Mouse (Mus musculus) frontal cortex, postnatal 25 days (tissue): ENCODE measurements around the gene Ccdc125.

Experiments
- DNase-seq, 2 experiments: peaks; one replicate each; pipeline ENCODE4 v3.0.0; 2022; ENCODE audit warnings: low spot score in 2 of 2

The Ccdc125 gene

DNA sequence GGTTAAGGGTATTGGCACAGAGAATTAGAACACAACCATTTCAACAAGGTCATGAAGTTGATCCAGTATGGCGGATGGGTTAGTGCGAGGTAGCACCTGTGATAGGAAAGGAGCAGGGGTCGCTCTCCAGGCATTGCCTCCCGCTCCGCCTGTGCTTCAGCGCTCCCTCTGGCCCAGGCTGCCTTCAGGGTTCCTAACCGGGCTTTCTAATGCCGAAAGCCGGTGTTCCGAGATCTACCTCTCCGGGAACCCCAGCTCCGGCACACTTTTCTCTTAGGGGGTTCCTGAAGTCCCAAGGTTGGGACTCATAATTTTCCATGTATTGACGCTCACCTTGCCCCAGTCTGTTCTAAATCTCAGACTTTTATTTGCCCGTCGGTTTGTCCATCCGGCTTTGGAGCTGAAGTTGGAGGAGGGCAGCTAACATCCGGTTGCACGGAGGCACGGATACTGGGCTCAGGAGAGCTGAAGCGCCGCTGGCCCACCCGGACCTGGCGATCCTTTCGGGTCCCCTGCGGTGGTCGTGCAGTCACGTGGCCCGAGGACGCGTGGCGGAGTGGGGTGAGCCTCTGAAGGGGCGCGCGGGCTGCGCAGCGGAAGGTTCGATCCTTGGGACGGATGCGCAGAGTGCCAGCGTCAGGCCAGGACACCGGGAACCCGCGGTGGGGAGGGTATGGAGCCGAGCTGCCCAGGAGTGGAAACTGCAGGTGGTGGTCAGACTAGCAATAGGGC, at the start of gene Ccdc125:
TSS of gene Ccdc125 (plus strand) at position 427 of the 732 bp plus-strand sequence.
- DNase-seq, result no peak

DNA sequence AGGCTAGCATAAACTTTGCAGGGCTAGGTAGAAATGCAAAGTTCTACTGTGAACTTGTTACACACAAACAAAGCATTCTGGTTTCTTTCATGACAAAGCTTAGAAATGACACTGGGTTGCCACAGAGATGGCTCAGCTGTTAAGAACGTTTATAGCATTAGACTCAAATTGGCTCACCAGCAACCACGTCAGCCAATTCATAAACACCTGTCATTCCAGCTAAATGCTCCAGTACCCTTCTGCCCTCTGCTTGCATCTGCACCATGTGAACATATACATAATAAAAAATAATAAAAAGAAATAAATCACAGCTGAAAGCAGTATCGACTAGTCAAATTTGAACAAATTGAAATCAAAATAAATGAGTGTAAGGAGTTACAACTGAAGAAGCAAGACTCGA, 47.3 kb upstream of the Ccdc125 start:
- DNase-seq, result no peak

DNA sequence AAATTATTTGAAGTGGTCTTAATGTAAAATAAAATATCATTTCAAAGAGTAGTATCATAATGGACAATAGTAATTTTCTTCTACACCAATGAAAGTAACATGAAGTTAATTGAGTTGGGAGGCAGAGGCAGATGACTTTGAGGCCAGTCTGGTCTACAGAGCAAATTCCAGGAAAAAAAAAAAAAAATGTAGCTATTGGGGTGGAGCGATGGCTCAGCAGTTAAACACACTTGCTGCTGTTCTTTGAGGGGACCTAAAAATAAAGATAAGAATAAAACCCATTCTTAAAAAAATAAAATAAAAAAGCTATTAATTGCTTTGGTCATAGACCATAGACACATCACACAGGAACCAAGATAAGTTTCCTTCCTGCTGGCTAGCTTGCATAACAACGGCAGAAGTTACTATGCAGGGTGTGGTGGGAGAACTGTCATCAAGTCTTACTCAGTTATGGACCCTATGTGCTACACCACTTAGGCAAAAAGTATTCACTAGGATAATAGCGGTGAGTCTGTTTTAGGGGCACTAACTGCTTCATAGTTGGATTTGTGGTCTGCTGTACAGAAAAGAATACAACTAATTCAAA, 35.3 kb upstream of the Ccdc125 start:
- DNase-seq, result no peak

DNA sequence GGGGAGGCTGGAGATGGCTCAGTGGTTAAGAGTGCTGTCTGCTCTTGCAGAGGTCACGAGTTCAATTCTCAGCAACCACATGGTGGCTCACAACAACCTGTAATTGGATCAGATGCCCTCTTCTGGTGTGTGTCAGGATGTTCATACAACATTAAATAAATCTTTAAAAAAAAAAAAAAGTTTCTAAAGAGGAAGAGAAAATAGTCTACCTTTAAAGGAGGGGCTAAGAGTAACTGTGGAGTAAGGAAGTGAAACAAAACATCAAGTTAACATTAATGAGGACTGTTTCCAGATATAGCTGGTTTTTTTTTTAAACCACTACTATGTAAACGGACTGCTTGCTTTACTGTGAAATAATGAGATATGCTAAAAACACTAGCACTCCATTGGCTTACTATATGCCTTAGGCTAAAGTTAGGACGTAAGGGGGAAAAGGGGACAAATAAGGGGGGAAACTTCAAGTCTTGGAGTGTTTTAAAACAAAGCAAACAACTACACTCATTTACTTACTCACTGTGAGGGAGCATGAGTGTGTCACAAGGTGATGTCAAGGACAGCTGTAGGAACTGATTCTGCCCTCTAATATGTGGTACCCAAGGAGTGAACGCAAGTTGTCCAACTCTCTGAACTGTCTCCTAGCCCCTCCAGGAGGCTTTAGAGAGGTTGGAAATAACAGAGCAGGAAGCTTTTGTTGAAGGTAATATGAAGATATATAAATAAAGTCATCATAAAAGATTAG, 26.9 kb upstream of the Ccdc125 start:
- DNase-seq, result no peak

DNA sequence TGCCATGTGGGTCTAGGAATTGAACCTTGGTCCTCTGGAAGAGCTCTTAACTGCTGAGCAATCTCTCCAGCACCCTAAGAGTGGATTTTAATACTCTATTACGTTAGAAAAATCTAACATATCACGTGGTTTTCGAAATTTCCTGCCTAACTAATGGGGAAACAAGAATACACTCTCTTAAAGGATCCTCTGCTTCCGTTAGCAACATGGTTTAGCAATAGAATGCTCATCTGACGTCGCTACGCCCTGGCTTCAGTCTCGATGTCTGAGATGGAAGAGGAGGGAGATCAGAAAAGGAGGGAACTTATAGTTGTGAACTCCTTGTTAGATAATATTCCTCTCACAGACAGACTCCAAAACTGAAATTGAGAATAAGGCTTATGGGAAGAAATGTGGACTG, 21.3 kb upstream of the Ccdc125 start:
- no peak for DNase-seq

DNA sequence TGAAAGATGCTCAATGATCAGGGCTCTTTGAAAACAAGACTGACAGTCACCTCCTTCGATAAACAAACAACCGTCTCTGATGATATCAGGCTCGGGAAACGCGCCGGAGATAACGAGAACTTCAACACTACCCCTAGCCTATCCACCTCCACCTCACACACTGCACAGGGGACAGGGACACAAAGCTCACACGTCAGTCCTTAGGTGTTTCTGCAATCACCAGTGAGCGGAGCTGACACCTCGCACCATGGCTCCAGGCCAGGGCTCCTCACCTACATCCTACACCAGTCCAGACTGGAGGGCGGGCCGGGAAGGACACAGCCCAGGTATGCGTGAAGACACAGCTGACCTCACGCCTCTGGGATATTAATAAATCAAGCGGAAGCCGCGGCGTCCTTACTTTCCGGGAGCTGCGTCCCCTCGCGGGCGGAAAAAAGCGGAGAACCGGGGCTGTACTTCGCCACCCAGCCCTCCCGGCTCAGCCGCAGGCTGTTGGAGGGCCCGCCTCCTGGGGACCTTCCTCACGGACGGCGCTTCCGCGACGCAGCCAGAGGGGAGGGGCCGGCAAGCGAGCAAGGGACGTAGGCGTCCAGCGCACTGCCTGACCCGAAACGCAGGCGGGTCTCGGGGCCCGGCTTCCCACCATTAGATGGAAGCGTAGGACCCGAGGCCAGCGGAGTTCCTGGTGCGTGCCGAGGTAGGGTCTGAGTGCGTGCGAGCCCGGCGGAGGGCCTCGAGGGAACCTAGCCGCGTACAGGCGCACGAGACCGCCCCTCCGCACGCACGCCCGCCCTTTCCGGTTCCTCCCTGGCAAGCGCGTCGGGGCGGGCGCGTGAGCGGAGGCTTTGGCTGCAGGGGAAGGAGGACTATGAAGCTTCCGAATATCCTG, 18.7 kb upstream of the Ccdc125 start, which contains the start of the genes Ak6 and Rad17:
TSS of gene Ak6 (plus strand) at position 430 of the 889 bp plus-strand sequence.
TSS of gene Rad17 (minus strand) at position 502 of the 889 bp plus-strand sequence.
- peak; percentile 93 to 95 for DNase-seq

DNA sequence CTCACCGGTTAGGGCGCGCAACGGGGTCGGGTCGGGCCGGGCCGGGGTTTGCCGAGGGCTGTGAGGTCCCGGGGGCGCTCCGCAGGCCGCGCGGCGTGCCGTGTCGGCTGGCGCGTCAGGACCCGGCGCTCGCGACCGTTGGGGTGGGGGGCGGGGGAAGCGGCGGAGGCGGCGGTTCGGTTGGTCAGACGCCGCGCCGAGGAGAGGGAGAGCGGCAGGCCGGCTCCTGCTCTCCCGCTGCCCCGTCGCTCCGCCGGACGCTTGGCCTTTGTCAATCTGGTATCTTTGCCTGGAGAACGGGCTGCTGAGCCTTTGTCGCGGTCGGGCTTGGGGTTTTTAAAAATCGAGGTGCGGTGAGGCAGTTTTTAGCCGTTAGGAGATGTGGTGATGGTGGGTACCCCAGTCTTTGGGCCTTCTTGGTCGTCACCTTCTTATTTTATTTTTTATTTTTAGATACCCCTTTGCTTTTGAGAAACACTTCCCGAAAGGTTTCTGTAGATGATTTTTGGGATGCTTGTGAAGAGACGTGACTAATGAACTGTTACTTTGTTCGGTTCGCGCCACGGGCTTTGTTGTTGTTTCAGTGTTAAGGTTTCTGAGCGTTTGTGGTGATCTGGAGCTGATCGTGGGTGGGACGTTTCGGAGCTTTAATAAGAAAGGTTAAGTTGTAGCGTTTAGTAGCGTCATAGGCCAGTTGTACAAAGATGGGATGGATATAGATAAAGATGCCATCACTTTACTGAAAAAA, 17.9 kb upstream of the Ccdc125 start, which contains the start of gene Taf9:
TSS of gene Taf9 (plus strand) at position 141 of the 748 bp plus-strand sequence.
- DNase-seq, result no peak

DNA sequence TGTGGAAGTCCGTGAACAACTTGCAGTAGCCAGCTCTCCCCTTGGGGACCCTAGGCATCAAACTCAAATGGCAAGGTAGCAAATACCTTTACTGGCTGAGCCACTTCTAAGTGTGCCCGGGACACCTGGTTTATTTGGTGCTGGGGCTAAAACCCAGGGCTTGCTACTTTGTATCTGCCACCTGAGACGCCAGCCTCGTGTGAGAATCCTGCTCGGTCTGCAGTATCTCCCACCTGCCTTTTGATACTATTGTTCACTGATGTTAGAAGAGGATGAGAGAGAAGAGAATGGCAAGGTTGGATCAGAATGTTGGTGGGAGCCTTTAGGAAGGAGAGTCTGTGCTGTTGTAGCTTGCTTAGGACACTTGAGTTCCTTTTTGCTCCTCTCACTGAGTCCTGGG, 11.4 kb upstream of the Ccdc125 start:
- no peak for DNase-seq

DNA sequence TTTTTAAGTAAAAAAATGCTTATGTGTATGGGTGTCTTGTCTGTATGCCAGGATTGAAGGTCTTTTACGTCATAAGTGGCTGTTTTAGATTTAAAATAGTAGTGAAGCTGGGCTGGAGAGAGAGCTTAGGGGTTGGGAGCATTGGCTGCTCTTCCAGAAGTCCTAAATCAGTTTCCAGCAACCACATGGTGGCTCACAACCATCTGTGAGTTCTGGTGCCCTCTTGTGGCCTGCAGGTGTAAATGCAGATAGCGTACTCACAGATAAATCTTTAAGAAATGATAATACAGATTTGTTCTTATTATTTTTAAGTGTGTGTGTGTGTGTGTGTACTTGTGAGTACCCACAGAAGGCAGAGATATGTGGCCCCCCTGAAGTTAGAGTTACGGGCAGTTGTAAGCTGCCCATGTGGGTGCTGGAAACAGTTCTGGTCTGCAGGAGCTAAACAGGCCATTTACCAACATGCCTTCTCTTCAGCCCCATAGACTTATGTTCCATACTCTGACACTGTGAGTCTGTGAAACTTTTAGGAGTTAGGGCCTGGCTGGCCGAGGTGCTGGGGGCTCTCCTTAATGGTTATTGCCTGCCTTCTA, 9.6 kb upstream of the Ccdc125 start:
- no peak for DNase-seq

DNA sequence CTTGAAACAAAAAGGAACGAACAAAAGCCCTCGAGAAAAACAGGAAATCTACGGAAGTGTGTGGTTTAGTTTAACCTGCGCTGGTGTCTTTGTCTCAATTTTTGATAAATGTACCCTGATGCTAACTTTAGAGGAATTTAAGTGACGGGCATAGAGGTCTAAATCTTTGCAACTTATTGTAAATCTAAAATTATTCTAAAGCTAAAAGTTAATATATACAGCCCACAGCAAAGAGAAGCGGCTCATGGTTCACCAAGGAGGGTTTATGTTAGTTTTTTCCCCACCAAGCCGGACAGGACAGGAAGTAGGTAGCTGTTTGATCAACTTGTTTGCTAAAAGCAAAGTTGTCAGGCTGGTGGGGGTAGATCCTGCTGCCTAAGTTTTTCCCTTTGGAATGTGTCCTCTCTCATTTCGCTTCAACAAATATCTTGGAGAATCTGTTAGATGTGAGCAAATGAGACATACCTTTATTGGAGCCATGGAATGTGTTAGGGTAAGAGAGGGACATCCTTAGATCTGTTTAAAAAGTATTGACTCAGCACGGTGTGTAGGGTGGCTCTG, 744 bp downstream of the Ccdc125 start:
- DNase-seq, result no peak

DNA sequence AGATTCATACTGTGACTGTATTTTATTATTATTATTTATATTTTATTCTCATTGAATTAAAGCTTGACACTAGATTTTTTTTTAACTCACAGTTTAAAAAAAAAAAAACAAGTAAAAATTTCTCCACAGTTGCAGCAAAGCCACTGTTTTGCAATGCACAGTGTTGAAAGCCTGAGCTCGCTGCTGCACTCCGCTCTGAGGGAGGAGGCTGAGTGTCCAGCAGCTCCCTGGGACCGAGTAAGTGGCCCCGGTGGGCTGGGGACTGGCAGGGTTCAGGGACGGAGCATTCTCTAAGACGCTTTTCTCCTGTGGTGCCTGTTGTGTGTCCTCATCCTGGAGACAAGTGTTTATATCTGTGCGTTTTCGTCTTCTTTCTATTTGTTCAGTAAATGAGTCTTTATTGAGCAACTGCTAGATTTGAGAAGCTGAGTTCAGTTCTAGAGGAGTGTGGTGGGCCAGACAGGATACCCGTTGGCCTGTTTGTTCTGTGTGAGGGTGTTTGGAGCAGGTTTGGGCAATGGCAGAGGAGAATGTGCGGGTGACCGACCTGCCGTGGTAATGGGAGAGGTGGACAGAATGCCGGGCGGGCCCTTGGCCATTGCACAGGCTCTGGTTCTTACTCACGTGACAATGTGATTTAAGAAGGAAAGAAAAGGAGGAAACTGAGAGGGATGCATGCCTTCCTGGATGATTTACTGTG, 6.6 kb downstream of the Ccdc125 start:
- no peak for DNase-seq

DNA sequence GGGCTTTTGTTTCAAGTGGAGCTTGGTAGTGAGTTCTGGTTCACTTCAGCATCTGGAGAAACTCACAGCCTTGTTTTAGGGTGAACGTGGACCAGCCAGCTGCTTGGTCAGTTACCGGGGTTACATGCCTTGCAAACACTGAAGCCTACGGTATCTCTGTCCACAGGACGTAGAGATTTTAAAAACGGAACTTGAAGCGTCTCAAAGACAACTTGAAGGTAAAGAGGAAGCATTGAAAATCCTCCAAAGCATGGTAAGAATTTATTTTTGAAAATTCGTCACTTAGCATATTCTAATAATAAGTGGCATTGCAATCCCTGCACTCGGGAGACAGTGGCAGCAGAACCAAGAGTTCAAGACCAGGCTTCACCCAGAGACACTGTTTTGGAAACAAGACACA, 12.1 kb downstream of the Ccdc125 start:
- DNase-seq, result no peak

- DNase-seq, result no peak
These were observed 13.3 kb downstream of the Ccdc125 start for GRCm38 (mm10) chr13:100682837-100683236.

GRCm38 (mm10) chr13:100684355-100684754, 14.8 kb downstream of the Ccdc125 start:
- no peak for DNase-seq

- DNase-seq, result no peak
These were observed 18.0 kb downstream of the Ccdc125 start for GRCm38 (mm10) chr13:100687513-100687912.

DNA sequence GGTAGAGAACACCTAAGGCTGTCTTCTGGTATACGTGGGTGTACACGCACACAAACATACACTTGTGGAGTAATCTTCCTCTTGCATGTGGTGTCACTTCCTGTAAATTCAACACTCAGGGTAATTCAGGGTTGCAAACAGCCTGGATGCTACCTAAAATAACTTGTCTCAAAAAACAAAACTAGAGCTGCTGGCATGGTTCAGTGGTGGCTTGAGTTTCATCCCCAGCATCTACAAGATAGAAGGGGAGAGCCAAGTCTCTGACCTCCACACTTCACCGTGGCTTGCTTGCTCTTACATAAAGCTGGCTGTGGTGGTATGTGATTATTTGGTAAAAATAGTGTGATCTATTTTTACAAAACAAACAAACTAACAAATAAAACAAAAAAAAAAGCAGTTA, 28.0 kb downstream of the Ccdc125 start:
- DNase-seq, result no peak

DNA sequence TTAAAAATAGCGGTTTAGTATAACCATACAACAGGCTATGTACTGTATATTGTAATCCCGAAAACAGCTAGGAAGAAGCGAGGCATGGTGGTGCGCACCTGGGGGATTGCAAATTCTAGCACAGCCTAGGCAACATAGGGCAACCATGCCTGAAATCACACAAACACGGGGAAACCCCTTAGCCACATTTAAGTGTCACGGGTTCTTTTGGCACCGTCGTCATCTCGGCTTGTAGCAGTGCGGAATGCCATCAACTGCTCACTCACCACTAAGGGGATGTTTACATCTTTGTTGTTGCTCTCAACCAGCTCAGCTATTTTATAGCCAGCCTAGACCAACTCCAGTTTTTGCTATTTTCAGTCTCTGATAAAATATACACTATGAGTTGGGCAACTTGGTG, 29.3 kb downstream of the Ccdc125 start:
- DNase-seq, result no peak

- no peak for DNase-seq
These were observed 34.0 kb downstream of the Ccdc125 start for GRCm38 (mm10) chr13:100703468-100703867.

DNA sequence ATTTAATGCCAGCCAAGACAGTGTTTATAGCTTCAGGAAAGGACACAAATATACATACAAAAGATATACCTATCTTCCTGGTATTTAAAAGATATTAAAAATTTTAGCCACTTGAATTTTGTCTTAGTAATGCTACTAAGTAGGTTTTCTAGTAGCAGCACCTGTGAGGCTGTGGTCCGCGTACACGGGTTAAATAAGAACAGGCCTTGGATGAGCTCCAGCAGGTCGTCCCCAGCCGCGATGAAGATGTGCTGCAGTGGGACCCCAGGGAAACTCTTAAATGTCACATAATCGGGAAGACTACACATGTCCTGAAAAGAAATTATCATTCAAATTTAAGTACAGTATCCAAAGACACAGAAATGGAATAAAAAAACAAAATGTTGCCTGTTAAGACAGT, 36.7 kb downstream of the Ccdc125 start:
- no peak for DNase-seq

DNA sequence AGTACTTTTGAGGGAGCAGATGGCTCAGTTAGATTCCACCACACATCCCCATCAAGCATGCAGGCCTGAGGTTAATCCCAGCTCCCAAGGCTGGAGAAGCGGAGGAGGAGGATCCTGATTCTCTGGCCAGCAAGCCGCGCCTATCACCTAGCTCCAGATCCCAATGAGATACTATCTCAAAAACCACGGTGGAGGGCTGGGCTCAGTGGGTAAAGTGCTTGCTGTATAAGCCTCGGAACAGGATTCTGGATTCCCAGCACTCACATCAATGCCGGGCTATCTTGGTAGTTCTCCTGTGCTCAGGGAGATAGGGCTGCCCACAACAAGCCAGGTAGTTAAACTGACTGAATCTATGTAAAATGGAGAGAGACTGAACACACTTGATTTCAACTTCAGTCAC, 46.0 kb downstream of the Ccdc125 start:
- no peak for DNase-seq
